Mouse (Mus musculus) heart, embryonic 16.5 days (tissue): ENCODE measurements around the gene Mipol1. TPM values are rescaled to one million over a fixed set of nuclear protein-coding genes. Genes with fewer than 3 reads are reported as not detected.
"Not testable (repeated sequence)": the region's sequence is repeated elsewhere in the genome, so short reads cannot be mapped to it uniquely, and the experiment has no call there.

Experiments
- ATAC-seq: fragments of 200-750 bp; cut with Nextera tagmentation; replicated peaks from 2 replicates; pipeline ENCODE4 v1.8.0; 2017; ENCODE audit warnings: moderate number of reproducible peaks; ENCODE audit not compliant: insufficient read depth, low FRiP score; ENCODE audit errors: extremely low read depth
- H3K27ac ChIP-seq: fragments of 300-500 bp; sonication (generic); 2 replicates; pipeline ENCODE4 v1.5.1; 2014; ENCODE audit warnings: mild to moderate bottlenecking, low read length, control low read depth, moderate library complexity
- H3K27me3 ChIP-seq: fragments of 300-500 bp; sonication (generic); 2 replicates; pipeline ENCODE4 v1.6.1; 2014; ENCODE audit warnings: low read length, mixed read lengths; ENCODE audit not compliant: control insufficient read depth, insufficient read depth
- H3K36me3 ChIP-seq: fragments of 300-500 bp; sonication (generic); 2 replicates; pipeline ENCODE4 v1.6.1; 2014; ENCODE audit not compliant: control insufficient read depth, insufficient read depth
- H3K4me1 ChIP-seq: fragments of 300-500 bp; sonication (generic); 2 replicates; pipeline ENCODE4 v1.6.1; 2014; ENCODE audit warnings: low read length, mixed read lengths; ENCODE audit not compliant: control insufficient read depth, insufficient read depth
- H3K4me2 ChIP-seq: fragments of 300-500 bp; sonication (generic); 2 replicates; pipeline ENCODE4 v1.6.1; 2014; ENCODE audit warnings: low read depth, mild to moderate bottlenecking, control low read depth, low read length
- H3K4me3 ChIP-seq: fragments of 300-500 bp; sonication (generic); 2 replicates; pipeline ENCODE4 v1.5.1; 2014; ENCODE audit warnings: mild to moderate bottlenecking, control low read depth, low read length
- H3K9ac ChIP-seq: fragments of 300-500 bp; sonication (generic); 2 replicates; pipeline ENCODE4 v1.6.1; 2014; ENCODE audit warnings: low read length, control low read depth
- H3K9me3 ChIP-seq: fragments of 300-500 bp; sonication (generic); replicated peaks from 2 replicates; pipeline ENCODE4 v1.6.1; 2016; ENCODE audit warnings: low read length; ENCODE audit not compliant: control insufficient read depth
- WGBS: fragments of 180-500 bp; shearing (Covaris S2); extraction: QIAGEN DNeasy Blood & Tissue Kit; methylation state at CpG from one replicate; pipeline ENCODE4 v1.1.7; 2014; 5-methylcytosine and 5-hydroxymethylcytosine counted together
- polyA plus RNA-seq: library from polyadenylated mRNA; unstranded; fragments of >200 nt; fragmentation: Nextera tagmentation; extraction: Ambion mirVana; gene quantifications from 2 replicates; pipeline ENCODE4 v1.2.1, GENCODE M21; 2015

Gene Mipol1
- polyA plus RNA-seq, 1 experiment from 2014 or later, result 8.0 TPM

DNA sequence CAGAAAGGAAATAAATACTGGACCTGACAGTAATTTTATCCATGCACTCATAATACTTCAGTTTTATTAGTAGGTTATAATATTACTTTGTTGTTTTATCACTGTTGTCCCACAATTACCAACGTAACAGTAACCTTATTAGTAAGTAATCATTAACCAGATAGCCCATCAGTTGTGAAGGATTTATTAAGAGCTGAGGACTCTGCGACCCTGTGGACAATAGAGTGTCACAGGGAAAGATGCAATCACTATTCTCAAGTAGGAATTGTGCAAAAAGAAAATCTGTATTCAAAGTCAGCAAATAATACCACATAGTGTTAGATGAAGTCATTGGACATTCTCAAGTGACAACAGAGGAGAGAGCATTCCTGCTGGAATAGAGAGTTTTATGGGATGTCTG lies 198.5 kb downstream of the Mipol1 start:
- no peak for ATAC-seq
- H3K36me3 ChIP-seq, result no peaks in the 10 kb centered on the region
- H3K4me3 ChIP-seq, result no peak overlapping the region
- no peaks in the 10 kb centered on the region for H3K27me3 ChIP-seq
- no peaks in the 10 kb centered on the region for H3K4me1 ChIP-seq
- WGBS, result 74% methylated on average over 2 of the region's 2 CpGs
- no peak overlapping the region for H3K9ac ChIP-seq
- no peaks in the 10 kb centered on the region for H3K9me3 ChIP-seq
- H3K4me2 ChIP-seq, result no peak overlapping the region
- H3K27ac ChIP-seq, result no peak overlapping the region

- ATAC-seq, H3K9me3 ChIP-seq, H3K27ac ChIP-seq, H3K4me2 ChIP-seq, H3K27me3 ChIP-seq, H3K4me3 ChIP-seq, H3K36me3 ChIP-seq, H3K4me1 ChIP-seq, H3K9ac ChIP-seq: not testable (repeated sequence)
- WGBS, result 71% methylated on average over 8 of the region's 8 CpGs
Measured at GRCm38 (mm10) chr12:57436939-57437659, 206.9 kb downstream of the Mipol1 start.

DNA sequence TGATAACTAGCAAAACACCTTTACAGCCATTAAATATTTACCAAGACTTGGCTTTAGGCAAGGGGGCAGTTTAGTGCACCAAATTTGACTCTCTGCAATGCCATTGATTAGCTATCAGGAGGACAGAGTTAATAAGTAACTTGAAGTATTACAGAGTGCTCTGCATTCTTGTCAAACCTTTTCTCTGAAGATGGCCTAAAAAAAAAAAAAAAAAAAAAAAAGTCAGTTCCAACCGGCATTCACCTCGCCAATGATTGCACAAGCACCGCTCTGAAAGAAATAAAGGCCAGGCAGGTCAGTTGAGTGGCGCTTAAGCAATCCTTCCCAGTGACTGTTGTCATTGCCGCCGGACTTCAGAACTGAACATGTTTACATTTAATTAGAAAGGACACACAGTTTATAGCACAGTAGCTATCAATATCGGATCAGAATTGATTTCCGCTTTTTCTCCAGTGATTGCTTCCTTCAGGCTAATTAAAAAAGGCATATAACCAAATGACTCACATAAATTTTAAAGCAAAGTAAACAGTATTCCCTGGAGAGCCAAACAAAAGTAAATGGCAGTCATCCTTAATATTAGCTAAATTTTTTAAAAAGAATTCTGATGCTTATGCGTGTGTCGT lies 214.2 kb downstream of the Mipol1 start:
- Histone ChIP-seq H3K36me3 (no peaks in the 10 kb centered on the region), H3K4me3 (no peak overlapping the region), H3K27ac (no peak overlapping the region), H3K9me3 (no peaks in the 10 kb centered on the region), H3K27me3 (no peaks in the 10 kb centered on the region), H3K9ac (no peak overlapping the region), H3K4me2 (no peak overlapping the region), H3K4me1 (no peaks in the 10 kb centered on the region)
- 71% methylated on average over 10 of the region's 10 CpGs for WGBS
- ATAC-seq, result no peak

- H3K27ac ChIP-seq, result no peak overlapping the region
- no peak for ATAC-seq
- H3K9me3 ChIP-seq, result no peaks in the 10 kb centered on the region
- WGBS, result 57% methylated on average over 3 of the region's 3 CpGs
- H3K27me3 ChIP-seq, result no peaks in the 10 kb centered on the region
- no peak overlapping the region for H3K4me3 ChIP-seq
- no peaks in the 10 kb centered on the region for H3K4me1 ChIP-seq
- H3K4me2 ChIP-seq, result no peak overlapping the region
- H3K9ac ChIP-seq, result no peak overlapping the region
- H3K36me3 ChIP-seq, result no peaks in the 10 kb centered on the region
Measured at GRCm38 (mm10) chr12:57447331-57447730, 217.1 kb downstream of the Mipol1 start.

- 54% methylated on average over 1 of the region's 1 CpGs for WGBS
Measured at GRCm38 (mm10) chr12:57449299-57449698, 219.1 kb downstream of the Mipol1 start.

DNA sequence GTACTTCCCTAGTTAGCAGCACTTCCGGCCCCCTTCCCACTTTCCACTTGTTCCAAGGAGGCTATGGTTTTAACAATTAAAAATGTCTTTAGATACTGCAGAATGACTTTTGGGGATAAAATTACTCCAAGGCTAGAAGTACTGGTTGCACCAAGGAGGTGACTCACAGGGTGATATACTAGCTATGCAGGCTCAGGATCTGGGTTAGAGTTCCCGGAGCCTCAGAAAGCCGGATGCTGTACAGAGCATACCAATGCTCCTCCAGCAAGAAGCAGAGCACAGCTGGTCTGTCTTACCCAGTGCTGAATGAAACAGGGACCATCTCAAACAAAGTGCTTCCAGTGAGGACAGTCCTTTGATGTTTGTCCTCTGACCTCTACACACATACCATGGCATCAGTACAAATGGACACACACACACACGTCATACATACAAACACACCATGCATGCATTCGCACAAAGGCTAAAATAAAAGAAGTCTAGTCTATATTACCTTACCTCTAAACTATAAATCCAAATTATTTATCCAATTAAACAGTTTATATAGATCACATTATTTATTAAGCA lies 219.9 kb downstream of the Mipol1 start:
- Histone ChIP-seq H3K4me2 (no peak overlapping the region), H3K4me3 (no peak overlapping the region), H3K9ac (no peak overlapping the region), H3K27me3 (no peaks in the 10 kb centered on the region), H3K36me3 (no peaks in the 10 kb centered on the region), H3K27ac (no peak overlapping the region), H3K9me3 (no peaks in the 10 kb centered on the region), H3K4me1 (no peaks in the 10 kb centered on the region)
- WGBS, result 82% methylated on average over 5 of the region's 5 CpGs
- no peak for ATAC-seq

More at GRCm38 (mm10) chr12:57449299-57449698, 219.1 kb downstream of the Mipol1 start:
- no peak overlapping the region for H3K4me3 ChIP-seq
- no peak for ATAC-seq
- H3K4me2 ChIP-seq, result no peak overlapping the region
- no peaks in the 10 kb centered on the region for H3K27me3 ChIP-seq
- no peaks in the 10 kb centered on the region for H3K36me3 ChIP-seq
- H3K9ac ChIP-seq, result no peak overlapping the region
- H3K9me3 ChIP-seq, result no peaks in the 10 kb centered on the region
- no peak overlapping the region for H3K27ac ChIP-seq
- H3K4me1 ChIP-seq, result no peaks in the 10 kb centered on the region

DNA sequence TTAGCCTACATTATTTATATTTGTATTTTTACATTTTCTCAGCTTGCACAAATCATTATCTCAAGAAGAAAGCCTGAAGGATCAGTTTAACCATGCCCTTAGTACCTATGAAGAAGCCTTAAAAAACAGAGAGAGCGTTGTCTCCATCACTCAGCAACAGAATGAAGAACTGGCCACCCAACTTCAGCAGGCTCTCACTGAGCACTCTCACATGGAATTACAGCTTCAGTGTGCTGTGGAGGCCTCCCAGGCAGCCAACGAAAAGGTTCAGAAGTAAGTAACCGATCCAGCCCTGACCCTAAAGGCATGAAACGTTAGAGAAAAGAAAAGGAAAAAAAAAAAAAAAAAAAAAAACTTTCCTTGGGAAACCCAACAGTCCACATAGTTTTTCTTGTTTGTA lies 226.7 kb downstream of the Mipol1 start:
- no peak overlapping the region for H3K4me2 ChIP-seq
- ATAC-seq, result no peak
- WGBS, result 61% methylated on average over 4 of the region's 4 CpGs
- no peak overlapping the region for H3K4me3 ChIP-seq
- no peaks in the 10 kb centered on the region for H3K36me3 ChIP-seq
- no peak overlapping the region for H3K9ac ChIP-seq
- no peak overlapping the region for H3K27ac ChIP-seq
- H3K27me3 ChIP-seq, result no peaks in the 10 kb centered on the region
- no peaks in the 10 kb centered on the region for H3K4me1 ChIP-seq
- no peaks in the 10 kb centered on the region for H3K9me3 ChIP-seq

- Histone ChIP-seq H3K4me1 (no peaks in the 10 kb centered on the region), H3K9ac (no peak overlapping the region), H3K4me2 (no peak overlapping the region), H3K27ac (no peak overlapping the region), H3K27me3 (no peaks in the 10 kb centered on the region), H3K36me3 (no peaks in the 10 kb centered on the region), H3K9me3 (no peaks in the 10 kb centered on the region), H3K4me3 (no peak overlapping the region)
- WGBS, result 37% methylated on average over 4 of the region's 4 CpGs
- no peak for ATAC-seq
Measured at GRCm38 (mm10) chr12:57457339-57457738, 227.1 kb downstream of the Mipol1 start.
